Mouse (Mus musculus): ENCODE data around the gene Eri2. TPM values are rescaled to one million over a fixed set of nuclear protein-coding genes. Genes with fewer than 3 reads are reported as not detected.
"Not testable (repeated sequence)": the region's sequence is repeated elsewhere in the genome, so short reads cannot be mapped to it uniquely, and the experiment has no call there.

Gene Eri2
- polyA plus RNA-seq, 1 experiment = 1.7 TPM

DNA sequence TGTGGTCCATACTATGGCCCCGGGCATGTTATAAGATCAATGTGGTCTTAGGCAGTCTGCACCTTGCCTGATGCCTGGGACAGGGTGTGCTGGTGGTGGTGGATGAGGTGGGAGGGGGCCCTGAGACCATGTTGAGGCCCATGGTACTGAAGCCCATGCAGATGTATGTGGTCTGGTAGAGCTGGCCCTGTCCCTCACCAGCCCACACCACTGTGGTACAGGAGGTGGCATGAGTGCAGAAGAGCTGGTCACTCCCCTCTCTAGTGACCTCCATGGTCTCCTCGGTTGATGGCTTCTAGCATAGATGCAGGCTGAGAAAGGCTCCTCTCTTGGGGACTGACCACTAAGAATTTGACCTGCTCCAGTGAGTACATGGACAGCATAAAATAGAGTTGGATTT is 55.0 kb downstream of the Eri2 start:
- no peak for TF ChIP-seq TCF12 (IDR thresholded peaks at IDR 0.05; ENCODE audit: insufficient read depth, poor library complexity, severe bottlenecking)
- TF ChIP-seq USF1 (IDR thresholded peaks at IDR 0.05; ENCODE audit: low read depth) = no peak
- no peak for TF ChIP-seq TCF3 (IDR thresholded peaks at IDR 0.05; ENCODE audit: insufficient read length, low read depth)
- TF ChIP-seq MAX (IDR thresholded peaks at IDR 0.05; ENCODE audit: low read depth) = no peak
- no peak for TF ChIP-seq MYOD1 (IDR thresholded peaks at IDR 0.05; ENCODE audit: control insufficient read depth in 1 of 3, insufficient read length in 2 of 3, low read depth in 2 of 3)
- no peak for TF ChIP-seq SRF (IDR thresholded peaks at IDR 0.05; ENCODE audit: control insufficient read depth, insufficient read length, low read depth)
- TF ChIP-seq CEBPB (IDR thresholded peaks at IDR 0.05; ENCODE audit: insufficient read depth, poor library complexity, severe bottlenecking) = no peak
- no peak for TF ChIP-seq POLR2AphosphoS2 (IDR thresholded peaks at IDR 0.05; ENCODE audit: insufficient read length, low read depth)
- TF ChIP-seq MYOG (IDR thresholded peaks at IDR 0.05; ENCODE audit: control insufficient read depth in 1 of 3, insufficient read depth in 1 of 3, insufficient read length in 2 of 3, low read depth in 2 of 3) = no peak
- Histone ChIP-seq H3K27me3 (ENCODE audit: control insufficient read depth, insufficient read depth, insufficient read length) (no peaks in the 10 kb centered on the region), H3ac (ENCODE audit: control insufficient read depth, insufficient read length) (no peak overlapping the region), H3K4me2 (ENCODE audit: low read depth) (no peak overlapping the region), H3K36me3 (ENCODE audit: control insufficient read depth, insufficient read depth) (no peaks in the 10 kb centered on the region), H3K79me2 (ENCODE audit: control insufficient read depth, insufficient read depth) (no peaks in the 10 kb centered on the region), H3K4me3 (no peak overlapping the region)

DNA sequence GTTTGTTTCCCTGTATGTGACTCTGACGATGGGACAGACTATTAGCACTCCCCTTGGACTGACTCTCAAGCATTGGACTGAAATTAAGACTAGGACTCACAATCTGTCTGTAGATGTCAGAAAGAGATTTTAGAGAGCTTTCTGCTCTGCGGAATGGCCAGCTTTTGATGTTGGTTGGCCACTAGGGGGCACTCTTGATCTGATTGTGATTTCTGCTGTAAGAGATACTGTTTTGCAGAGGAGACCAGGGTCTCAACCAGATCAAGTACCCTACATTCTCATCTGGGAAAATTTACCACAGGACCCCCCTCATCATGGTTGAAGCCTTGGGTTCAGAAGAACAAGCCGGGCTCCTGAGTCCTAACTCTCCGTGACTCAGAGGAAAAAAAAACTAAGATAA is 62.6 kb downstream of the Eri2 start:
- H3K4me2 ChIP-seq (ENCODE audit: low read depth); H3K79me2 ChIP-seq (ENCODE audit: control insufficient read depth, insufficient read depth); H3K4me3 ChIP-seq; H3K27me3 ChIP-seq (ENCODE audit: control insufficient read depth, insufficient read depth, insufficient read length); H3ac ChIP-seq (ENCODE audit: control insufficient read depth, insufficient read length); H3K36me3 ChIP-seq (ENCODE audit: control insufficient read depth, insufficient read depth): not testable (repeated sequence)

DNA sequence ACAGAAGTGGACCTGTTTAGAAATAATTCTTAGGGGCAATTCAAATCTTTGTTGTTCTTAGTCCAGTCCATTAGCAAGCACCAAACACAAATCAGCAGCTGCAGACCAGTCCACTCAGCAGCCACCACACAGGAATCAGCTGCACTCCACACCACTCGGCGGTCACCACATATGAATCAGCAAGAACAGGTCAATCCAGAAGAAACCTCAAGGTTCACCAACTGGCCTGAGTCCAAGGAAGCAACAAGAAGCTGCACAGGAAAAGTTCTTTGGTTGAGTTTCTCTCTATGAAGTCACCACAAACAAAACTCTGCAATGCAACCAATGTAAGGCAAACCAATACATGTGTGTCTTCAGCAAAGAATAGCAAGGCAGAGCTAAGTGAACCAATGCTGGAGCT is 66.2 kb downstream of the Eri2 start:
- no peak for TF ChIP-seq CEBPB (IDR thresholded peaks at IDR 0.05; ENCODE audit: insufficient read depth, poor library complexity, severe bottlenecking)
- no peak for TF ChIP-seq MYOD1 (IDR thresholded peaks at IDR 0.05; ENCODE audit: control insufficient read depth in 1 of 3, insufficient read length in 2 of 3, low read depth in 2 of 3)
- TF ChIP-seq TCF12 (IDR thresholded peaks at IDR 0.05; ENCODE audit: insufficient read depth, poor library complexity, severe bottlenecking) = no peak
- no peak for TF ChIP-seq MAX (IDR thresholded peaks at IDR 0.05; ENCODE audit: low read depth)
- Histone ChIP-seq H3K36me3 (ENCODE audit: control insufficient read depth, insufficient read depth) (no peaks in the 10 kb centered on the region), H3K79me2 (ENCODE audit: control insufficient read depth, insufficient read depth) (no peaks in the 10 kb centered on the region), H3ac (ENCODE audit: control insufficient read depth, insufficient read length) (no peak overlapping the region), H3K4me2 (ENCODE audit: low read depth) (no peak overlapping the region), H3K27me3 (ENCODE audit: control insufficient read depth, insufficient read depth, insufficient read length) (no peaks in the 10 kb centered on the region), H3K4me3 (no peak overlapping the region)

DNA sequence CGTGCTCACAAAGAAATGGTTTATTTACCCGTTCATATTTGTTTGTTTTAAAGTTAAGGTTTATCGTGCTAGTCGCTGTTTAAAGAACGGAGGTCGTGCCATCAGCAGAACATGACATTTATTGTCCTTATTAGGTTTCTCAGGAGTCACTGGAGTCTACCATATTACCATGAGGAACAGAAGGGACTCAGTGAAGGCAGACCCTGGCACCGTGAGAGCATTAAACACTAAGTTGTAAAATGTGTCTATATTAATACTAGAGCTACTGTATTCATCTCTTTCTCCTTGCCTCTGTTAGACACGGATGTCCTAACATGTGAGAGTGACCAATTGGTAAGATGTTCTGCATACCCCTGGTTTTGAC is 72.9 kb downstream of the Eri2 start:
- TF ChIP-seq MYOD1 (IDR thresholded peaks at IDR 0.05; ENCODE audit: control insufficient read depth in 1 of 3, insufficient read length in 2 of 3, low read depth in 2 of 3) (no peak), TCF12 (IDR thresholded peaks at IDR 0.05; ENCODE audit: insufficient read depth, poor library complexity, severe bottlenecking) (no peak), POLR2A (IDR thresholded peaks at IDR 0.05; ENCODE audit: insufficient read length, low read depth) (no peak), SRF (IDR thresholded peaks at IDR 0.05; ENCODE audit: control insufficient read depth, insufficient read length, low read depth) (no peak), TCF3 (IDR thresholded peaks at IDR 0.05; ENCODE audit: insufficient read length, low read depth) (no peak), REST (IDR thresholded peaks at IDR 0.05; ENCODE audit: insufficient read depth, insufficient read length) (no peak), CEBPB (IDR thresholded peaks at IDR 0.05; ENCODE audit: insufficient read depth, poor library complexity, severe bottlenecking) (no peak), POLR2AphosphoS2 (IDR thresholded peaks at IDR 0.05; ENCODE audit: insufficient read length, low read depth) (no peak), USF1 (IDR thresholded peaks at IDR 0.05; ENCODE audit: low read depth) (no peak), MYOG (IDR thresholded peaks at IDR 0.05; ENCODE audit: control insufficient read depth in 1 of 3, insufficient read depth in 1 of 3, insufficient read length in 2 of 3, low read depth in 2 of 3) (no peak), E2F4 (IDR thresholded peaks at IDR 0.05; ENCODE audit: insufficient read depth) (no peak), MAX (IDR thresholded peaks at IDR 0.05; ENCODE audit: low read depth) (no peak)
- H3K36me3 ChIP-seq (ENCODE audit: control insufficient read depth, insufficient read depth) = peaks cover 22% of the 10 kb centered on the region
- peak overlapping the region; percentile 43 for H3ac ChIP-seq (ENCODE audit: control insufficient read depth, insufficient read length)
- H3K27me3 ChIP-seq (ENCODE audit: control insufficient read depth, insufficient read depth, insufficient read length) = no peaks in the 10 kb centered on the region
- H3K4me2 ChIP-seq (ENCODE audit: low read depth) = peak overlapping the region; percentile 90
- peak overlapping the region; percentile 89 for H3K4me3 ChIP-seq
- H3K79me2 ChIP-seq (ENCODE audit: control insufficient read depth, insufficient read depth) = peaks cover 11% of the 10 kb centered on the region

DNA sequence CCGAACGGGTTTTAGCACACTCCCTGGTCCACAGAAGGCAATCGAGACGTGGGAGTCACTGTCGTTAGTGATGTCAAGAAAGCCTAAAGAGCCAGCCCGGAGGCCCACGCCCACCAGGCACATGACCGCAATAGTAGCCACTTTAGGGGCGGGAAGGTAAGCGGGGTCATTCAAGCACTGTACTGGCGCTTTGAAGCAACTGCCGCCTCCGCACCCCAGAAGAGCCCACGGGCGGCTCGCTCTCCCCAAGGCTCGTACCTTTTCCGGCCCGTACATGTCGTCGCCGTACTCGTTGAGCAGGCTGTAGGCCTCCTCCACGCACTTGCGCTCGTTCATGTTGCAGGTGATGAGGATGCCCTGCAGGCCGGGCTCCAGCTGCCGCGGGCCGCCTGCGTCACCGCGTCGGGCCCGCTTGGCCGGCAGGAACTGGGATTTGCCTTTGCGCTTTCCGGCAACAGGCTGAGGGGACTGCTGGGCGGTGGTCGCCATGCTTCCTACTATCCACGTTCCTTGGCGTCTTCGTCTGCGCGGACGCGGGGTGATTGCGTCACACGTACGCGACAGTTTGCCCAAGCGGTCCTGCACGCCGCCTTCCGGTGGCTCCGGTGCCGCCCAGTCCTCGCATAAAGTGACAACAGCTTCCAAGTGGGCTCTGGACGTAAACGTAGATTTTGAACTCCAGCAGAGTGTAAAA is 73.5 kb downstream of the Eri2 start, which contains the start of gene Thumpd1:
Gene Thumpd1, minus strand, starts transcription at position 546 of the 694 bp plus-strand sequence.
- Histone ChIP-seq H3K4me2 (ENCODE audit: low read depth) (peak within 1 kb of the TSS; percentile 90), H3K27me3 (ENCODE audit: control insufficient read depth, insufficient read depth, insufficient read length) (no peaks in the 10 kb centered on the region), H3K4me3 (peak within 1 kb of the TSS; percentile 89), H3ac (ENCODE audit: control insufficient read depth, insufficient read length) (peak within 1 kb of the TSS; percentile 43), H3K79me2 (ENCODE audit: control insufficient read depth, insufficient read depth) (peaks cover 11% of the 10 kb centered on the region), H3K36me3 (ENCODE audit: control insufficient read depth, insufficient read depth) (peaks cover 22% of the 10 kb centered on the region)
- TF ChIP-seq USF1 (IDR thresholded peaks at IDR 0.05; ENCODE audit: low read depth) (no peak), REST (IDR thresholded peaks at IDR 0.05; ENCODE audit: insufficient read depth, insufficient read length) (peak; percentile 30), SRF (IDR thresholded peaks at IDR 0.05; ENCODE audit: control insufficient read depth, insufficient read length, low read depth) (peak; percentile 93), MAX (IDR thresholded peaks at IDR 0.05; ENCODE audit: low read depth) (peak; percentile 72), E2F4 (IDR thresholded peaks at IDR 0.05; ENCODE audit: insufficient read depth) (no peak), MYOD1 (IDR thresholded peaks at IDR 0.05; ENCODE audit: control insufficient read depth in 1 of 3, insufficient read length in 2 of 3, low read depth in 2 of 3) (peak in 1 of 3 experiments; percentile 35), TCF12 (IDR thresholded peaks at IDR 0.05; ENCODE audit: insufficient read depth, poor library complexity, severe bottlenecking) (no peak), POLR2AphosphoS2 (IDR thresholded peaks at IDR 0.05; ENCODE audit: insufficient read length, low read depth) (peak; percentile 89), MYOG (IDR thresholded peaks at IDR 0.05; ENCODE audit: control insufficient read depth in 1 of 3, insufficient read depth in 1 of 3, insufficient read length in 2 of 3, low read depth in 2 of 3) (peak in 1 of 3 experiments; percentile 35), CEBPB (IDR thresholded peaks at IDR 0.05; ENCODE audit: insufficient read depth, poor library complexity, severe bottlenecking) (peak; percentile 58; the same call in 1 of the 2 replicates), POLR2A (IDR thresholded peaks at IDR 0.05; ENCODE audit: insufficient read length, low read depth) (peak; percentile 91), TCF3 (IDR thresholded peaks at IDR 0.05; ENCODE audit: insufficient read length, low read depth) (no peak)

Other genes starting within 250 kb of the Eri2 start
- gene Acsm2, start 239.7 kb downstream of the Eri2 start, polyA plus RNA-seq (2012; fragmentation: generic; extraction: Trizol) = not detected
- gene Acsm1, start 187.0 kb downstream of the Eri2 start, polyA plus RNA-seq (2012; fragmentation: generic; extraction: Trizol) = not detected
- gene Acsm4, start 104.0 kb downstream of the Eri2 start, polyA plus RNA-seq (2012; fragmentation: generic; extraction: Trizol) = not detected
- gene Thumpd1, start 73.3 kb downstream of the Eri2 start, polyA plus RNA-seq (2012; fragmentation: generic; extraction: Trizol) = 14.2 TPM
- gene Acsm3, start 33.1 kb downstream of the Eri2 start, polyA plus RNA-seq (2012; fragmentation: generic; extraction: Trizol) = 0.04 TPM
- 3.3 TPM for gene Rexo5, start 52 bp downstream of the Eri2 start, polyA plus RNA-seq (2012; fragmentation: generic; extraction: Trizol)
- 5.2 TPM for gene Lyrm1, start 101.8 kb upstream of the Eri2 start, polyA plus RNA-seq (2012; fragmentation: generic; extraction: Trizol)
- 8.8 TPM for gene Dcun1d3, start 102.2 kb upstream of the Eri2 start, polyA plus RNA-seq (2012; fragmentation: generic; extraction: Trizol)

Data from myocyte (in vitro differentiated cells).